Mouse (Mus musculus): ENCODE measurements around the gene Fmnl1. TPM values are rescaled to one million over a fixed set of nuclear protein-coding genes. Genes with fewer than 3 reads are reported as not detected.

The Fmnl1 gene
- polyA plus RNA-seq, 1 experiment: 8.4 TPM

- WGBS: 34% methylated on average over 4 of the region's 4 CpGs
- no peak for DNase-seq (ENCODE audit: low read depth, low spot score)
These were observed 75.9 kb downstream of the Fmnl1 start for GRCm38 (mm10) chr11:103246731-103247290.

- 67% methylated on average over 11 of the region's 11 CpGs for WGBS
These were observed 76.7 kb downstream of the Fmnl1 start for GRCm38 (mm10) chr11:103247504-103248177.

More at GRCm38 (mm10) chr11:103247504-103248177, 76.7 kb downstream of the Fmnl1 start:
- no peak for DNase-seq (ENCODE audit: low read depth, low spot score)

Other genes starting within 250 kb of the Fmnl1 start
- gene Kif18b, start 246.0 kb upstream of the Fmnl1 start, polyA plus RNA-seq (2012; rRNA removed): 9.2 and 10.8 TPM in 2 replicates
- gene C1ql1, start 224.4 kb upstream of the Fmnl1 start, polyA plus RNA-seq (2012; rRNA removed): 0.47 and 0.52 TPM in 2 replicates
- gene Nmt1, start 142.9 kb upstream of the Fmnl1 start, polyA plus RNA-seq (2012; rRNA removed): 50.0 and 70.7 TPM in 2 replicates
- 36.2 and 36.9 TPM in 2 replicates for gene Dcakd, start 142.8 kb upstream of the Fmnl1 start, polyA plus RNA-seq (2012; rRNA removed)
- gene Plcd3, start 69.4 kb upstream of the Fmnl1 start, polyA plus RNA-seq (2012; rRNA removed): 2.8 and 3.6 TPM in 2 replicates
- gene Acbd4, start 69.4 kb upstream of the Fmnl1 start, polyA plus RNA-seq (2012; rRNA removed): 71.3 and 168 TPM in 2 replicates
- 11.5 and 14.1 TPM in 2 replicates for gene Hexim1, start 54.9 kb upstream of the Fmnl1 start, polyA plus RNA-seq (2012; rRNA removed)
- gene Hexim2, start 38.7 kb upstream of the Fmnl1 start, polyA plus RNA-seq (2012; rRNA removed): 2.4 and 3.3 TPM in 2 replicates
- 0.36 and 0.43 TPM in 2 replicates for gene 1700023F06Rik, start 37.5 kb downstream of the Fmnl1 start, polyA plus RNA-seq (2012; rRNA removed)
- gene Spata32, start 47.3 kb downstream of the Fmnl1 start, polyA plus RNA-seq (2012; rRNA removed): not detected in 2 replicates
- gene Map3k14, start 96.4 kb downstream of the Fmnl1 start, polyA plus RNA-seq (2012; rRNA removed): 9.8 and 11.3 TPM in 2 replicates
- 61.0 and 89.2 TPM in 2 replicates for gene Arhgap27, start 192.6 kb downstream of the Fmnl1 start, polyA plus RNA-seq (2012; rRNA removed)
- 17.4 and 18.2 TPM in 2 replicates for gene Plekhm1, start 241.6 kb downstream of the Fmnl1 start, polyA plus RNA-seq (2012; rRNA removed)

Data from large intestine, adult 2 months (tissue).